ENCODE assay signal across 9 mouse cellular contexts in genomic region chr15:103284066-103284465, GRCm38 (mm10). TPM values are rescaled to one million over a fixed set of nuclear protein-coding genes. Genes with fewer than 3 reads are reported as not detected.
DNase-seq lines count a peak whose midpoint lies in the region; TF ChIP-seq lines count a peak whose summit lies in the region.
"Had no signal": no experiment of that assay in that cellular context is flagged by ENCODE, and none has a peak within 500 bp of the region (broad histone marks: within the 10 kb centered on the region; RNA-seq: fewer than 3 reads in every experiment).

No protein-coding gene starts in this region.

- no peak for TF ChIP-seq POLR2A in lung, adult 2 months (IDR thresholded peaks at IDR 0.05; ENCODE audit: borderline replicate concordance, extremely low read depth, low read depth, low read length)

- WGBS in lung, adult 2 months, result 67% methylated on average over 3 of the region's 3 CpGs

- peak; percentile 74 for DNase-seq in heart, adult 11 months
- no peak for DNase-seq in heart, adult 8-10 months (ENCODE audit: low spot score)
- peak; percentile 64 for DNase-seq in right cerebral cortex, postnatal 4 days
- DNase-seq in right cerebral cortex, postnatal 36 days (ENCODE audit: low spot score in 2 of 2), result no peak
- DNase-seq in cerebellum, postnatal 14 days, result peak; percentile 53 to 72
- peak; percentile 52 for DNase-seq in lung, adult 2 months
- peak; percentile 74 for DNase-seq in thymus, postnatal 4 days
- DNase-seq in layer of hippocampus, adult 11-12 months (ENCODE audit: low spot score), result no peak

- peak; percentile 70 for TF ChIP-seq CTCF in lung, adult 2 months (IDR thresholded peaks at IDR 0.05; ENCODE audit: insufficient read depth, low read length)

- H3K4me3 ChIP-seq in lung, adult 2 months (replicated peaks; ENCODE audit: extremely low read depth, low read depth, low read length), result no peak overlapping the region
- H3K4me3 ChIP-seq: limb, embryonic 13.5 days had no signal

- H3K4me1 ChIP-seq in lung, adult 2 months (ENCODE audit: control insufficient read depth, insufficient read depth, low read length), result peaks cover 8% of the 10 kb centered on the region

RNA-seq across cellular contexts. Expression of gene Copz1, which starts 11.6 kb away (rescaled TPM):
- 10 to 100 TPM; 48.9 to 55.0 (median 49.4) TPM for total RNA-seq in heart, adult 8-10 months (2022)
- 55.1 and 86.2 TPM in 2 replicates for polyA plus RNA-seq in lung, adult 2 months (2012; rRNA removed)

RNA-seq across cellular contexts. Expression of gene Nfe2, which starts 25.9 kb away (rescaled TPM):
- total RNA-seq in heart, adult 8-10 months (2022), result 1 to 10 TPM in 2 of 4 experiments, under 1 TPM in 2; 0.31 to 2.6 (median 0.88) TPM
- polyA plus RNA-seq in lung, adult 2 months (2012; rRNA removed), result 7.7 and 14.1 TPM in 2 replicates

RNA-seq across cellular contexts. Expression of gene Gpr84, which starts 26.3 kb away (rescaled TPM):
- total RNA-seq in heart, adult 8-10 months (2022), result not detected
- polyA plus RNA-seq in lung, adult 2 months (2012; rRNA removed), result 0.08 and 0.22 TPM in 2 replicates

RNA-seq across cellular contexts. Expression of gene Hnrnpa1, which starts 43.8 kb away (rescaled TPM):
- total RNA-seq in heart, adult 8-10 months (2022), result 100 to 1,000 TPM; 134 to 164 (median 150) TPM
- polyA plus RNA-seq in lung, adult 2 months (2012; rRNA removed), result 49.1 and 93.5 TPM in 2 replicates

RNA-seq across cellular contexts. Expression of gene Cbx5, which starts 44.5 kb away (rescaled TPM):
- 10 to 100 TPM; 52.4 to 59.1 (median 57.0) TPM for total RNA-seq in heart, adult 8-10 months (2022)
- 12.2 and 20.0 TPM in 2 replicates for polyA plus RNA-seq in lung, adult 2 months (2012; rRNA removed)

Comparison
In these comparisons a context has a peak if more than half of its experiments do, and no peak if none do; other contexts are left out.
1. DNase-seq: peak in heart, adult 11 months (single experiment), right cerebral cortex, postnatal 4 days (single experiment), cerebellum, postnatal 14 days (2 of 2), lung, adult 2 months (single experiment) and thymus, postnatal 4 days (single experiment); none in heart, adult 8-10 months (single experiment), right cerebral cortex, postnatal 36 days (0 of 2) and layer of hippocampus, adult 11-12 months (single experiment).